Mouse (Mus musculus) activated CD4-positive, CD25-positive, alpha-beta regulatory T cell, adult 4 months (primary cell): ENCODE measurements around the gene Zbtb8os. TPM values are rescaled to one million over a fixed set of nuclear protein-coding genes. Genes with fewer than 3 reads are reported as not detected.
"Not testable (repeated sequence)": the region's sequence is repeated elsewhere in the genome, so short reads cannot be mapped to it uniquely, and the experiment has no call there.

Source experiments
- ATAC-seq: one replicate; pipeline ENCODE4 v1.8.0; 2017
- polyA plus RNA-seq, 2 experiments: library from polyadenylated mRNA; unstranded; fragments of 100-300 nt; shearing (Covaris generic); gene quantifications; one replicate each; pipeline ENCODE4 v1.2.1; 2017

Zbtb8os gene
- polyA plus RNA-seq, 2 experiments from 2014 or later: 117 TPM

GRCm38 (mm10) chr4:129334677-129335215 lies 749 bp upstream of the Zbtb8os start:
- peak; percentile 5 for ATAC-seq

- no peak for ATAC-seq
Measured at GRCm38 (mm10) chr4:129336291-129336690, 796 bp downstream of the Zbtb8os start.

DNA sequence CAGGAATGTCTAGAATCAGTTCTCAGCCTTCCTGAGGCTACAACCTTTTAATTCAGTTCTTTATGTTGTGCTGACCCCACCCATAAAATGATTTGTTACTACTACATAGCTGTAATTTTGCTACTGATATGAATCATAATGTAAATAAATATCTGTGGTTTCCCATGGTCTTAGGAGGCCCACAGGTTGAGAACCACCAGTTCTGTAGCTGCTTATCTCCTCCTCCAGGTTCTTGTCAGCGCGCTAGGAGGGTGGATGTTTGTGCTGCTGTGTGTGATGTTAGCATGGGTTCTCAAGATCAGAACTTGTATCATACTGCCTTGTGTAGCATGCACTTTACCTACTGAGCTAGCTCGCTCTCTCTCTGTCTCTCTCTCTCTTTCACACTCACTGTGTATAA lies 4.2 kb downstream of the Zbtb8os start:
- ATAC-seq: no peak

GRCm38 (mm10) chr4:129341888-129342287 lies 6.4 kb downstream of the Zbtb8os start:
- ATAC-seq: no peak

- ATAC-seq: no peak
Measured at GRCm38 (mm10) chr4:129342705-129343104, 7.2 kb downstream of the Zbtb8os start.

DNA sequence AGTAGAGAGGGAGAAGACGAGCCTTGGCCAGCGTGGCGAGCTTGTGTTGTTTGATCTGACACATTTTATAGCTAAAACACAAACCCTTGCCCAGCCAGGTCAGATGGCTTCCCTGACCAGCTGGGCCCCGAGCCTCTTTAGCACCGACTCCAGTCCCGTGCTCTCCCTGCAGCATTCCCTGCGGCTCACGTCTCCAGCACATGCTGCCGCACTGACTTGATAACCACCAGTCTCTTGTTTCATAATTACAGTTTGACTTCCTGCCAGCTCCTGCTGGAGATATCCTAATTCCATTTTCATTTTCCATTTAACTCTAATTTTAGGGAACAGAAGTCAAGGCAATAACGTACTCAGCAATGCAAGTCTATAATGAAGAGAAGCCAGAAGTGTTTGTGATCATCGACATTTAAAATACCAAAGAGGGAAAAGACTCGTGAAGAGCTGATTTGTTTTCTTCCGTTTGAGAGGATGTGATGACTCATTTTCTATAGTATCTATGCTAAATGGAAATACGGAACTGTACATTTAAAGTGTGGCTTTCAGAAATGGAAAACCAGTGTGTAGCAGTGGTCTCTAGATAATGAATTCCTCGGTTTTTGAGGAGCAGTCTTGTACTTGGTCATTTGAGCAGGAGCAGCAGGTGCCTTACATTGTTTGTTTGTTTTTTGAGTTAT lies 11.1 kb downstream of the Zbtb8os start:
- no peak for ATAC-seq

DNA sequence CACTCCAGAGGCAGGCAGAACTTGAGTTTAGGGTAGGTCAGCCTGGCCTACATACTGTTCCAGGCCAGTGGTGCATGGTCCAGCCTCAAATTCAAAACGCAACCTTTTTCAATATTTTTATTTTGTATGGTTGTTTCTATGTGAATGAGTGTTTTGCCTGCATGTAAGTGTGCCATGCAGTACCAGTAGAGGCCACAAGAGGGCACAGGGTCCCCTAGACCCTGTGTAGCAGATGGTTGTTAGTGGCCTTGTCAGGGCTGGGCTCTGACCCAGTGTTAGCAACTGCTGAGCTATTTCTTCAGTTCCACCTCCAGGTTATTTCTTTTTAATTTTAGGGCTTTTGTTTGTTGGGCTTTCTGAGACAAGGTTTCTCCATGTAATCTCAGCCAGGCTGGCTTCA lies 15.1 kb downstream of the Zbtb8os start:
- ATAC-seq: peak; percentile 69

- ATAC-seq: no peak
Measured at GRCm38 (mm10) chr4:129351111-129351510, 15.6 kb downstream of the Zbtb8os start.

DNA sequence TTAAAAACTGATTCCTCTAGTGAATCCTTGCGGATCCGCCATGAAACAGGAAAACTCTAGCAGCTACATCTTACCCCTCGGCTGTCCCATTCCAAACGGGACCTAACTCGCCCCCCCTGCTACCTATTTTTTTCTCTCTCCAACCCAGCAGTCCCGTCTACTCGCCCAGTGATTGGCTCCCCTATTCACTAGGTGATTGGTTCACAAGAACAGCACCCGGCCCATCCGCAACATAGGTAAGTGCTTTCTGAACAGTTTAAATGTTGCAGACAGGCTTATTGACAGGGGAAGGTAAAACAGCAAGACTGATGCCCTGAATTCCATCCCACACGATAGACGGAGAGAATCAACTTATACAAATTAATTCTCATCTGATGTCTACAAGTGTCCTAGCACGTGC lies 17.7 kb downstream of the Zbtb8os start:
- no peak for ATAC-seq

GRCm38 (mm10) chr4:129354236-129354635 lies 18.7 kb downstream of the Zbtb8os start:
- peak; percentile 54 for ATAC-seq

DNA sequence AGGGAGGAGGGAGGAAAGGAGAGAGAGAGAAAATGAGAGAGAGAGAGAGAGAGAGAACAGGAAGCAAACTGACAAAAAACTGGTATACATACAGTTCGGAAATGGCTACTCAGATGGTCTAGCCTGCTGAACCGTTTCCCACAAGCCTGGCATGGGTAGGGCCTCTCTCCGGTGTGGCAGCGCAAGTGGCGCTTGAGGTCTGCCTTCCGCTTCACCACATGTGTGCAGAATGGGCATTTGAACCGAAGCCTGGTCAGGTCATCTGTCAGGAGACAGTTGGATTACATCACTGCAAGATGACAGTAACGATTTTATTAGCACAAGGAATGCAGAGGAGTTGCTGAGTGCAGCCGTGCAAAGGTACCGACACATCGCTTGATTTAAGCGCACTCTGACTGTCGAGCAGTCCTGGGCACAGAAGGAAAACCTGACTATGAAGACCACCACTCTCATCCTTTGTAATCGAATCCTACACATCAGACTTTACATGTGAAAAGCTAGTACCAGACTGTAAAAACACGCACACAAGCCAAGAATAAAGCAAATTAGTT lies 22.2 kb downstream of the Zbtb8os start:
- no peak for ATAC-seq

- not testable (repeated sequence) for ATAC-seq
Measured at GRCm38 (mm10) chr4:129362238-129362637, 26.7 kb downstream of the Zbtb8os start.

GRCm38 (mm10) chr4:129362771-129363170 lies 27.3 kb downstream of the Zbtb8os start:
- ATAC-seq: no peak

DNA sequence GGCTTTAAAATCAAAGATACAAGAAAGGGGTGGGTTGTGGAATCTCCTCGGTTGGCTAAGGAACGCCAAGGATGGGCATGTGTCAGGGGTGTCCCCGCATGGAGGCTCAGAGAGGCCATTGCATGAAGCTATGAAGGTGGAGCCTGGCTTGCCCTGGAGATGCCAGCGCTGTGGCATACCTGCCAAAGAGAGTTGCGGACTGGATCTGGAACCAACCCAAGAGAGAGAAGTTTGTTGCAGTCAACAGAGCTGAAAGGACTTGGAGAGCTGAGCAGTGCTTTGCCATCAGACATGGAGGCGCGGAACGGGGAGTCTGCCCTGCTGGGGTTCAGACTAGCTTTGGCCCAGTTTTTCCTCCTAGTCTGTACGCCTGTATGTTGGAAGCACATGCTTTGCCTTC lies 28.0 kb downstream of the Zbtb8os start:
- no peak for ATAC-seq

- peak; percentile 53 for ATAC-seq
Measured at GRCm38 (mm10) chr4:129364379-129364778, 28.9 kb downstream of the Zbtb8os start.

DNA sequence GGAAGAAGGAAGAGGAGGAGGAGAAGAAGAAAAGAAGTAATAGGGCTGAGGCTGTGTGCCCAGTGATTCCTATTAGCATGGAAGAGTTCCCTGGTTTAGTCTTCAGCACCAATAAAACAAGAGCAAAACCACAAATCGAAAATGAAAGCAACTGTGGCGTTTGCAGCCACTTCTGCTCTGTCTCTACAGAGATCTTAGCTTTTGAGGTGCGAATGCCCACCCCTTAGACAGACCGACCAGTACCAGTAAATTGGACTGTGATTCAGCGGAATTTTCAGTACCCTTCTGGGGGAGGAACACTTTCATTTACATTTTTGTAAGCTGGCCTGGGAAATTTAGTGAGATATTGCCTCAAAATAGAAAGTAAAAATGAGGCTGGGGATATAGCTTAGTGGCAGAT lies 29.7 kb downstream of the Zbtb8os start:
- peak; percentile 90 for ATAC-seq

- ATAC-seq: no peak
Measured at GRCm38 (mm10) chr4:129371391-129371790, 35.9 kb downstream of the Zbtb8os start.

DNA sequence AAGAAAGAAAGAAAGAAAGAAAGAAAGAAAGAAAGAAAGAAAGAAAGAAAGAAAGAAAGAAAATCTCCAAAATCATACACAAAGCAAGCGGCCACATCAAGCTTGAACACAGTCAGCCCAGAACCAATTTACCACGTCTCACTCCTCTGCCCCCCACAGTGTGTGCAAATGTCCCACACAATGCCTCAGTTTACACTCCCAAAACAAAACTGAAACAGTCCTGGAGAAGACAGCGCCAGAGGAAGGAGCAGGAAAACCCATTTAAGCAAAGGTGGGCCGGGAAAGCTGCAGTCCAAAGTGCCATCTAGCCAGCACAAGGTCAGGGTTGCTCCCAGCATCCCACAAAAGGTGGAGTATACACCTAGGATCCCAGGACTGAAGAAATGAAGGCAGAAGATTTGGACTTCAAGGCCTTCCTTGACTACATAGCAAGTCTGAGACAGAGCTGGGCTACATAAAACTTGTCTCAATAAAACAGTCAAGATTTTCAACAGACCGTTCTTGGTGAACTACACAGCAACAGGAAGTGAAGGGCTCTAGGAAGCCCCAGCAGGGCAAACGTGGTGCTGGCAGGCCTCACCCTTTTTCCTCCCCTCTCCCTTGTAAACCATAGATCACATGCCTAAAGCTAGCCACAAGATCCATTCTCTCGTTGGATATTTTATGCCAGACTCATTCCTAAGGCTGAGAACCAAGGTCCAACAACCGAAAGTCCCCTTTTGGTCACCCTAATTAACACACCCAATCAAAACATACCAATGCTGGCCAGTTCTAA lies 37.9 kb downstream of the Zbtb8os start:
- ATAC-seq: peak; percentile 63

DNA sequence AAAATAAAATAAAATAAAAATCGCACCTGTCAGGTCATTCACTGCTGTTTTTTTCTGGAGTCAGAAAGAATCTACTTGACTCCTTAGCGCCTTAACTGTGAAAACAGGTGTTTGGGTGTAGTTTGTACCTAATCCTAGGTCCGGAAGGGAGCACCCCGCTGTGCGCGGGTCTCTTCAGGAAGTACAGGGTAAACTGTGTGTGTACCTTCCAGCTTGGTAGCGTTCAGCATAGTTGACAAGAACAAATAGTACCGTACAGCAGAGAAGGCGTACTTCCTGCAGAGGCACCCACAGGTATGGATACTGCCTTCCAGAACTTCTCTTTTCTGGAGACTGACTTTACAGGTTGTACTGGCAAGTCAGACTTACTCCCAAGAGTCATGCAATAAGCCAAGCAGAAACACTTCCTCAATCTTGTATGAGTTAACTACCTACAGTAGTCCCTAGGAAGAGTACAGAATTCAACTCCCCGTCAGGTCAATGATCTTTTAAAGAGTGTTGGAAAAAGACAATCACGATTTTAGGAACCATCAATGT lies 38.8 kb downstream of the Zbtb8os start:
- ATAC-seq: no peak

GRCm38 (mm10) chr4:129375000-129375399 lies 39.5 kb downstream of the Zbtb8os start:
- no peak for ATAC-seq

GRCm38 (mm10) chr4:129375821-129376220 lies 40.3 kb downstream of the Zbtb8os start:
- no peak for ATAC-seq

DNA sequence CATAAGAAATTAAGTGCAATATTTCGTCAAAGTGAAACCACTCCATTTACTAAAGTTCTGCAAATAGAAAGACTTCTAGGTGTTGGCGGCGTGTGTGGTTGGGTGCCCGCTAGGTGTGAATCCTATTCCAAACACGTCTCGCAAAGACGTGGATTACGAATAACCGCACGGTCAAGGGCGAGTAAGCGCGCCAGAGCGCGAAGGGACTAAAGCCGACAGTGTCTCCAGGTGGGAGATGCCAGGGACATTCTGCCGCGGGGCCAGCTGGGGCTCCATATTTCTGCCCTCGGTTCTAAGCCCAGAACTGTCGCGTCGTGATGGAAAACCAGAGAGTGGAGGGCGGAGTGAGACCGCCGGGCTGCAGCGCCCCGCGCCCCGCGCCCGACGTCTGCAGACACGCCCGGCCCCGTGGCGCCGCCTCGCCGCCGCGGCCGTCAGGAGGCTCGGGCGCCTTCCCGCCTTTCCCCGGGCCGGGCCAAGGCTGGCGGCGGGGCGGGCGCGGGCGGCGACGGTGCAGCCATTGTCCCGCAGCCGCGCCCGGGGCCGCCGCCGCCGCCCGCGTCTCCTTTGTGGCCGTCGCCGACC lies 41.6 kb downstream of the Zbtb8os start:
- peak; percentile 43 for ATAC-seq
